Mouse (Mus musculus): Measurements from ENCODE around the gene Nanp.

GRCm38 (mm10) chr2:151040411-151040810, 1.2 kb upstream of the Nanp start:
- no peak for TF ChIP-seq CTCF (IDR thresholded peaks at IDR 0.05; ENCODE audit: control insufficient read depth, insufficient read depth, insufficient replicate concordance, low read depth, low read length)
- no peak for TF ChIP-seq POLR2A (IDR thresholded peaks at IDR 0.05; ENCODE audit: control insufficient read depth, low read depth, low read length)
